Mouse (Mus musculus) kidney, embryonic 15.5 days (tissue): ENCODE measurements around the gene 2010111I01Rik. TPM values are rescaled to one million over a fixed set of nuclear protein-coding genes. Genes with fewer than 3 reads are reported as not detected.

ENCODE experiments used
- ATAC-seq: fragments of 200-750 bp; cut with Nextera tagmentation; replicated peaks from 2 replicates; pipeline ENCODE4 v1.8.0; 2017; ENCODE audit warnings: moderate TSS enrichment; ENCODE audit not compliant: low FRiP score
- H3K27ac ChIP-seq: fragments of 300-500 bp; sonication (generic); 2 replicates; pipeline ENCODE4 v1.5.1; 2015; ENCODE audit warnings: mild to moderate bottlenecking, inconsistent platforms
- H3K27me3 ChIP-seq: fragments of 300-500 bp; sonication (generic); 2 replicates; pipeline ENCODE4 v1.6.1; 2015; ENCODE audit warnings: inconsistent platforms
- H3K36me3 ChIP-seq: fragments of 300-500 bp; sonication (generic); 2 replicates; pipeline ENCODE4 v1.6.1; 2015; ENCODE audit warnings: inconsistent platforms
- H3K4me1 ChIP-seq: fragments of 300-500 bp; sonication (generic); 2 replicates; pipeline ENCODE4 v1.6.1; 2015; ENCODE audit warnings: inconsistent platforms
- H3K4me2 ChIP-seq: fragments of 300-500 bp; sonication (generic); 2 replicates; pipeline ENCODE4 v1.6.1; 2015; ENCODE audit warnings: moderate library complexity, mild to moderate bottlenecking, inconsistent platforms
- H3K4me3 ChIP-seq: fragments of 300-500 bp; sonication (generic); replicated peaks from 2 replicates; pipeline ENCODE4 v1.5.1; 2015; ENCODE audit warnings: mild to moderate bottlenecking, inconsistent platforms
- H3K9ac ChIP-seq: fragments of 300-500 bp; sonication (generic); 2 replicates; pipeline ENCODE4 v1.6.1; 2015; ENCODE audit warnings: mild to moderate bottlenecking, inconsistent platforms
- H3K9me3 ChIP-seq: fragments of 300-500 bp; sonication (generic); replicated peaks from 2 replicates; pipeline ENCODE4 v1.6.1; 2016; ENCODE audit warnings: inconsistent platforms
- WGBS: fragments of 180-500 bp; shearing (Covaris S2); methylation state at CpG from one replicate; pipeline ENCODE4 v1.1.7; 2015; ENCODE audit warnings: mixed read lengths; 5-methylcytosine and 5-hydroxymethylcytosine counted together
- polyA plus RNA-seq: library from polyadenylated mRNA; unstranded; fragments of >200 nt; fragmentation: Nextera tagmentation; extraction: Ambion mirVana; gene quantifications from 2 replicates; pipeline ENCODE4 v1.2.1, GENCODE M21; 2015

2010111I01Rik gene
- polyA plus RNA-seq, 1 experiment from 2014 or later, result 128 TPM

GRCm38 (mm10) chr13:63245812-63246211 is 281.1 kb downstream of the 2010111I01Rik start:
- H3K27ac ChIP-seq, result peak overlapping the region; percentile 64; the same call in 1 of the 2 replicates
- no peaks in the 10 kb centered on the region for H3K27me3 ChIP-seq
- no peaks in the 10 kb centered on the region for H3K9me3 ChIP-seq
- peaks cover 95% of the 10 kb centered on the region for H3K4me1 ChIP-seq
- ATAC-seq, result no peak
- peaks cover 17% of the 10 kb centered on the region for H3K36me3 ChIP-seq
- WGBS, result 48% methylated on average over 4 of the region's 4 CpGs
- no peak overlapping the region for H3K9ac ChIP-seq
- H3K4me3 ChIP-seq, result no peak overlapping the region
- no peak overlapping the region for H3K4me2 ChIP-seq

GRCm38 (mm10) chr13:63246332-63246940 is 281.7 kb downstream of the 2010111I01Rik start:
- Histone ChIP-seq H3K9me3 (no peaks in the 10 kb centered on the region), H3K4me2 (peak overlapping the region; percentile 38), H3K9ac (no peak overlapping the region), H3K4me1 (peaks cover 95% of the 10 kb centered on the region), H3K36me3 (peaks cover 17% of the 10 kb centered on the region), H3K4me3 (no peak overlapping the region; the same call in 1 of the 2 replicates), H3K27me3 (no peaks in the 10 kb centered on the region), H3K27ac (peak overlapping the region; percentile 45; the same call in 1 of the 2 replicates)
- 35% methylated on average over 12 of the region's 12 CpGs for WGBS
- no peak for ATAC-seq

- Histone ChIP-seq H3K9ac (no peak overlapping the region), H3K4me3 (no peak overlapping the region), H3K27ac (peak overlapping the region; percentile 45; the same call in 1 of the 2 replicates), H3K27me3 (no peaks in the 10 kb centered on the region), H3K9me3 (no peaks in the 10 kb centered on the region), H3K4me1 (peaks cover 95% of the 10 kb centered on the region), H3K36me3 (peaks cover 17% of the 10 kb centered on the region), H3K4me2 (peak overlapping the region; percentile 38)
- 36% methylated on average over 7 of the region's 7 CpGs for WGBS
- no peak for ATAC-seq
Observed at GRCm38 (mm10) chr13:63247041-63247440, 282.3 kb downstream of the 2010111I01Rik start.

- Histone ChIP-seq H3K4me3 (no peak overlapping the region), H3K9ac (no peak overlapping the region), H3K9me3 (no peaks in the 10 kb centered on the region), H3K4me2 (no peak overlapping the region), H3K36me3 (peaks cover 17% of the 10 kb centered on the region), H3K4me1 (peaks cover 93% of the 10 kb centered on the region), H3K27ac (peak overlapping the region; percentile 45; the same call in 1 of the 2 replicates), H3K27me3 (no peaks in the 10 kb centered on the region)
- no peak for ATAC-seq
- 83% methylated on average over 11 of the region's 11 CpGs for WGBS
Observed at GRCm38 (mm10) chr13:63247631-63248030, 282.9 kb downstream of the 2010111I01Rik start.

- 84% methylated on average over 10 of the region's 10 CpGs for WGBS
- H3K27ac ChIP-seq, result no peak overlapping the region
- H3K9me3 ChIP-seq, result no peaks in the 10 kb centered on the region
- no peaks in the 10 kb centered on the region for H3K27me3 ChIP-seq
- no peak for ATAC-seq
- no peak overlapping the region for H3K4me2 ChIP-seq
- peaks cover 94% of the 10 kb centered on the region for H3K4me1 ChIP-seq
- no peak overlapping the region for H3K9ac ChIP-seq
- peaks cover 17% of the 10 kb centered on the region for H3K36me3 ChIP-seq
- no peak overlapping the region for H3K4me3 ChIP-seq
Observed at GRCm38 (mm10) chr13:63248318-63248717, 283.6 kb downstream of the 2010111I01Rik start.

- Histone ChIP-seq H3K27me3 (no peaks in the 10 kb centered on the region), H3K9me3 (no peaks in the 10 kb centered on the region), H3K4me1 (peaks cover 97% of the 10 kb centered on the region), H3K4me2 (peak overlapping the region; percentile 27), H3K27ac (peak overlapping the region; percentile 57), H3K9ac (0 out of 2 replicates have a peak overlapping the region, but pooled peaks have one; percentile 17), H3K36me3 (peaks cover 20% of the 10 kb centered on the region), H3K4me3 (no peak overlapping the region)
- no peak for ATAC-seq
- WGBS, result 76% methylated on average over 7 of the region's 7 CpGs
Observed at GRCm38 (mm10) chr13:63249171-63249570, 284.5 kb downstream of the 2010111I01Rik start.

- H3K27ac ChIP-seq, result peak overlapping the region; percentile 57
Observed at GRCm38 (mm10) chr13:63249741-63250431, 285.2 kb downstream of the 2010111I01Rik start.

GRCm38 (mm10) chr13:63250441-63250980 is 285.8 kb downstream of the 2010111I01Rik start:
- no peak overlapping the region for H3K4me3 ChIP-seq
- 84% methylated on average over 8 of the region's 8 CpGs for WGBS
- H3K4me1 ChIP-seq, result peaks cover 97% of the 10 kb centered on the region
- no peak for ATAC-seq
- no peaks in the 10 kb centered on the region for H3K9me3 ChIP-seq
- no peak overlapping the region for H3K4me2 ChIP-seq
- no peaks in the 10 kb centered on the region for H3K27me3 ChIP-seq
- H3K36me3 ChIP-seq, result peaks cover 23% of the 10 kb centered on the region
- peak overlapping the region; percentile 57 for H3K27ac ChIP-seq
- no peak overlapping the region for H3K9ac ChIP-seq

More at GRCm38 (mm10) chr13:63249741-63250431, 285.2 kb downstream of the 2010111I01Rik start:
- peak overlapping the region; percentile 27 for H3K4me2 ChIP-seq
- peaks cover 97% of the 10 kb centered on the region for H3K4me1 ChIP-seq
- ATAC-seq, result no peak
- H3K36me3 ChIP-seq, result peaks cover 27% of the 10 kb centered on the region
- WGBS, result 45% methylated on average over 8 of the region's 8 CpGs
- H3K27me3 ChIP-seq, result no peaks in the 10 kb centered on the region
- H3K9me3 ChIP-seq, result no peaks in the 10 kb centered on the region
- H3K4me3 ChIP-seq, result no peak overlapping the region; the same call in 1 of the 2 replicates
- H3K9ac ChIP-seq, result 0 out of 2 replicates have a peak overlapping the region, but pooled peaks have one; percentile 17

GRCm38 (mm10) chr13:63251118-63251889 is 286.6 kb downstream of the 2010111I01Rik start:
- 0 out of 2 replicates have a peak overlapping the region, but pooled peaks have one; percentile 26 for H3K9ac ChIP-seq
- ATAC-seq, result no peak; the same call in 1 of the 2 replicates

GRCm38 (mm10) chr13:63252295-63253010 is 287.8 kb downstream of the 2010111I01Rik start:
- no peak for ATAC-seq
- Histone ChIP-seq H3K36me3 (peaks cover 23% of the 10 kb centered on the region), H3K9ac (no peak overlapping the region), H3K4me2 (0 out of 2 replicates have a peak overlapping the region, but pooled peaks have one; percentile 7), H3K27ac (peak overlapping the region; percentile 68), H3K4me1 (peaks cover 93% of the 10 kb centered on the region), H3K4me3 (no peak overlapping the region), H3K9me3 (no peaks in the 10 kb centered on the region), H3K27me3 (no peaks in the 10 kb centered on the region)
- WGBS, result 67% methylated on average over 2 of the region's 2 CpGs

More at GRCm38 (mm10) chr13:63251118-63251889, 286.6 kb downstream of the 2010111I01Rik start:
- Histone ChIP-seq H3K4me2 (peak overlapping the region; percentile 30), H3K4me3 (no peak overlapping the region), H3K27me3 (no peaks in the 10 kb centered on the region), H3K9me3 (no peaks in the 10 kb centered on the region), H3K4me1 (peaks cover 97% of the 10 kb centered on the region), H3K27ac (peak overlapping the region; percentile 57), H3K36me3 (peaks cover 18% of the 10 kb centered on the region)
- WGBS, result 52% methylated on average over 12 of the region's 12 CpGs

GRCm38 (mm10) chr13:63253147-63253546 is 288.5 kb downstream of the 2010111I01Rik start:
- Histone ChIP-seq H3K9ac (no peak overlapping the region), H3K4me2 (no peak overlapping the region), H3K9me3 (no peaks in the 10 kb centered on the region), H3K4me1 (peaks cover 93% of the 10 kb centered on the region), H3K4me3 (no peak overlapping the region), H3K27ac (peak overlapping the region; percentile 68), H3K27me3 (no peaks in the 10 kb centered on the region), H3K36me3 (peaks cover 18% of the 10 kb centered on the region)
- no peak for ATAC-seq
- 55% methylated on average over 5 of the region's 5 CpGs for WGBS
